Mouse (Mus musculus) urinary bladder, adult 18-20 months (tissue): ENCODE results near the gene Radil.

ENCODE experiments used
- DNase-seq, 2 experiments: peaks; one replicate each; pipeline ENCODE4 v3.0.0; 2022; ENCODE audit warnings: low spot score in 2 of 2, mixed read lengths in 2 of 2

Gene Radil

GRCm38 (mm10) chr5:142550706-142551652 lies at the start of gene Radil:
TSS of gene Radil (minus strand) at chr5:142551098.
- DNase-seq = peak; percentile 83 to 91

- DNase-seq = no peak
These were observed 46.9 kb upstream of the Radil start for GRCm38 (mm10) chr5:142597648-142598390.

GRCm38 (mm10) chr5:142596723-142597122 lies 45.8 kb upstream of the Radil start:
- DNase-seq = no peak

GRCm38 (mm10) chr5:142595698-142596097 lies 44.8 kb upstream of the Radil start:
- no peak for DNase-seq

- no peak for DNase-seq
These were observed 40.2 kb upstream of the Radil start for GRCm38 (mm10) chr5:142590953-142591616.

GRCm38 (mm10) chr5:142583616-142584126 lies 32.8 kb upstream of the Radil start:
- DNase-seq = no peak

- DNase-seq = no peak
These were observed 30.6 kb upstream of the Radil start for GRCm38 (mm10) chr5:142581517-142581916.

- DNase-seq = no peak
These were observed 27.3 kb upstream of the Radil start for GRCm38 (mm10) chr5:142578192-142578591.

- no peak for DNase-seq
These were observed 25.9 kb upstream of the Radil start for GRCm38 (mm10) chr5:142576832-142577231.

GRCm38 (mm10) chr5:142574323-142575057 lies 23.6 kb upstream of the Radil start:
- DNase-seq = no peak

GRCm38 (mm10) chr5:142564606-142565005 lies 13.7 kb upstream of the Radil start:
- DNase-seq = no peak

- DNase-seq = no peak
These were observed 9.4 kb upstream of the Radil start for GRCm38 (mm10) chr5:142560261-142560660.

- peak; percentile 11 to 41 for DNase-seq
These were observed 6.6 kb upstream of the Radil start for GRCm38 (mm10) chr5:142557397-142558067.

GRCm38 (mm10) chr5:142556721-142557120 lies 5.8 kb upstream of the Radil start:
- DNase-seq = no peak

- no peak for DNase-seq
These were observed 5.0 kb upstream of the Radil start for GRCm38 (mm10) chr5:142555866-142556265.

GRCm38 (mm10) chr5:142549961-142550705 lies 765 bp downstream of the Radil start:
- DNase-seq = peak; percentile 9 to 28

- no peak for DNase-seq
These were observed 1.5 kb downstream of the Radil start for GRCm38 (mm10) chr5:142549441-142549840.

- DNase-seq = no peak
These were observed 3.8 kb downstream of the Radil start for GRCm38 (mm10) chr5:142547066-142547465.

GRCm38 (mm10) chr5:142546344-142546743 lies 4.6 kb downstream of the Radil start:
- DNase-seq = no peak
